Mouse (Mus musculus) right cerebral cortex, postnatal 10 days (tissue): Measurements from ENCODE around the gene Man2a1.

ENCODE experiments used
- DNase-seq, 2 experiments: peaks; one replicate each; pipeline ENCODE4 v3.0.0; 2021; ENCODE audit warnings: low spot score in 2 of 2

The Man2a1 gene

GRCm38 (mm10) chr17:64628796-64629195 lies 28.3 kb downstream of the Man2a1 start:
- DNase-seq: no peak

DNA sequence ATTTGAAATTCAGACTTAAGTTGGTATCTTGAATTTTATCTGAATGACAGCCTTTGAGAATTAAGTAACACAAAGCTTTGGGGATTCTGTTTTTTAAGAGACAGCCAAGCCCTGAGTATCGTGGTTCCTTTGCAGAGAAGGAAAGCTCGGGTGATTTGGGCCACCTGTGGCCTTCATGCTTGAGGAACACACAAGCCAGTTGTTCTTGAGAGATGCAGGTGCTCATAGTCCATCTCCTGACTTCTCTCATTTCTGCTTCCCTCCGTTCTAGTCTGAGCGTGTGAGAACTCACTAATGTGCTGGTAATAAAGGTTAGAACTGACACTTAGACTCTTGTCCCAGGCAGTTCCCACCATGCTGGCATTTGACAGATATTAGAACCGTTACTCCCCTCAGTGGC lies 28.9 kb downstream of the Man2a1 start:
- no peak for DNase-seq

- DNase-seq: no peak
Observed at GRCm38 (mm10) chr17:64630506-64630905, 30.0 kb downstream of the Man2a1 start.

GRCm38 (mm10) chr17:64637868-64638537 lies 37.5 kb downstream of the Man2a1 start:
- no peak for DNase-seq

- DNase-seq: no peak
Observed at GRCm38 (mm10) chr17:64641376-64641775, 40.8 kb downstream of the Man2a1 start.

GRCm38 (mm10) chr17:64643644-64644043 lies 43.1 kb downstream of the Man2a1 start:
- DNase-seq: no peak

DNA sequence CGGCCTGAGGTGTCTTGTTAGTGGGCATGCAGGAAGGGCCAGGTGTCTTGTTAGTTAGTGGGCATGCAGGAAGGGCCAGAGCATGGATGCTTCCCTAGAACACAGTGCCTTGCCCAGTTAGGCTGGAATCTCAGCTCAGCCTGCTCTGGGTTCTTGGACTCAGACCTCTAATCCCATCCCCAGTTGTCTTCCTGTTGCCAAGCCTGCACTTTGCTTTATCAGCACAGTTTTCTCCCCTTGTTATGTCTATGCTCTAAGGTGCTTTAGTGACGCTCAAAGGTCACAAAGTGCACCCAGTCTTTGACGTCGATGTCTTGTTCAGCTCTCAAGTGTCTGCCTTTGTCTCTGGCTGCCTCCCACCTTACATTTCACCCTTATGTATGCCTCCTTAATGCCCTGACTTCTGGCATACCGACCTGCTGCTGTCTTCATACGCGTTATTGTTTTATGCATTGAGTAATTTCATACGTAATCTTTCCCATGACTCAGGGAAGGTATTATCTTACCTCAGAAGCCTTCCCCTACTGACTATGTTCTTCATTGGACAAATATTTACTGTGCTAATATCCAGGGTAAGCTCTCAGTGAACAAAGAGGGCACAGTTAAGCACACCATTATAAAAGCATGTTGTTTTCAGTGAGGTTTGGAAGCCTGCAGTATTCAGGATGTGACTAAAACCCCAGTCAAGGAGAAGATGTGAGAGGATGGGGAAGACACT lies 44.5 kb downstream of the Man2a1 start:
- DNase-seq: no peak

DNA sequence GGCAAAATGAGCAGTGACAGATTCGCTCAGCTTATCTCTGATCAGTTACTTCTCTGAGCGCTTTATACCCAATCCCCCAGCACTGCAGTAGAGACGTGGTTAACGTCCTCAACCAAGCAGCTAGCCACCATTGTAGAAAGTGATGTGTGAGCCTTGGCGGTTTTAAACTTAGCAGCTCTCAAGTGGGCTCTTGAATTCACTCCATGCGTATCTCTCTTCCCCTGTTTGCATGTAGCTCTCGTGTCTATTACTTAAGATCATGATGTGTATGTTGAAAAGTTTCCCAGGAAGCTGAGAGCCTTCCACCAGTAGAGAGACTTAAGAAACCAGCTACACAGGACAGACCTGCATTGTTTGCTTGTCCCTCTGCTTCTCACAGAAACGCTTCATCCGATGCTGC lies 46.9 kb downstream of the Man2a1 start:
- DNase-seq: no peak

GRCm38 (mm10) chr17:64650702-64651101 lies 50.2 kb downstream of the Man2a1 start:
- no peak for DNase-seq

- DNase-seq: no peak
Observed at GRCm38 (mm10) chr17:64653621-64654020, 53.1 kb downstream of the Man2a1 start.

- no peak for DNase-seq
Observed at GRCm38 (mm10) chr17:64659682-64660081, 59.1 kb downstream of the Man2a1 start.

- peak; percentile 35 to 69 for DNase-seq
Observed at GRCm38 (mm10) chr17:64666518-64666917, 66.0 kb downstream of the Man2a1 start.

- no peak for DNase-seq
Observed at GRCm38 (mm10) chr17:64668504-64668903, 68.0 kb downstream of the Man2a1 start.

GRCm38 (mm10) chr17:64674401-64674800 lies 73.9 kb downstream of the Man2a1 start:
- no peak for DNase-seq

- DNase-seq: no peak
Observed at GRCm38 (mm10) chr17:64674980-64675379, 74.4 kb downstream of the Man2a1 start.

DNA sequence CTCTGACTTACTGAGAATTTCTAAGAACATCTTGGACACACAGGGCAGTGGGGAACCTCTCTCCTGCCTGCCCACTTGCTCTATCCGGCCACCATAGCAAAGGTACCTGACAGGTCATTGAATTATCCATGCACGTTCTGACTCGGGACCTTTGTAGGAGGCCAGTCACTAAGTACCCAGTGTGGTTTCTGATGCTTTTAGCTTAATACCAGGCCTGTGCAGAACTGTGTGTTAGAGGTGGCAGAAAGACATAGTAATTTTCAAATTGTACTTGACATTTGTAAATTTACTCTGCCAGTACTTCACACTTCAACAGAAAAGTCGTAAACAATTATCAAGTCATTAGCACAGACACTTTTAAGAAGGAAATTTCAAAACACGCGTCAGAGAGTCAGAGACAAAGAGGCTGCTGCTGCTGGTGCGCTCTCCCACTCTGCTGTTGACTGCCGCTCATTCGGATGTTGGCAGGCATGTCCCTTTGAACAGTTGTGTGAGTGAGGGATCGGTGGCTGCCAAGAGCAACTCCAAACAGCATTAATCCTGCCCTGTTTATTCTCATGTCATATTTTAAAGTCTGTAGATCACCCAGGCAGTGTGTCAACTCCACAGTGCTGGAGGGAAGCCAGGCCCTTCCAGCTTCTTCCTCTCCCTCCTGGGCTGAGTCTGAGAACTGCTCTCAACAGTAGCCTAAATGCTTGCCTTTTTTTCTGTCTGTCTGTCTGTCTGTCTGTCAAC lies 76.4 kb downstream of the Man2a1 start:
- peak; percentile 46 to 49 for DNase-seq

DNA sequence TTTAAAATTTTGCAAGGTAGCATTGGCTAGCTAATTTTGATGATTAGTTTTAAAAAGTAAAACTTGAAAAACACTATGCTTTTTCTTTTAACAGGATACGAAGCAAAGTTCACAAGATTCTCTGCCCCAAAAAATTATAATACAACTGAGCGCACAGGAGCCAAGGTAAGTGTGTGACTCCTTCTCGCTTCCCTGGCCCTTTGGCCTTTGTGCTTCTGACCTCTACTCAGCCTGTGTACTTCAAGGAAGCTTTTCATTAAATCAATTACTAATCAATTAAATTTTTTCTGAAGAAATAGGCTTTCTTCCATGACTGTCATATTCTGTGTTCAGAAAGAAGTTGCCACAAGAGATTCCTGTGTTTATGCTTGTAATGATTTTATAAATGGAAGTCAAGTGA lies 80.9 kb downstream of the Man2a1 start:
- DNase-seq: no peak

- no peak for DNase-seq
Observed at GRCm38 (mm10) chr17:64681927-64682326, 81.4 kb downstream of the Man2a1 start.

GRCm38 (mm10) chr17:64684088-64684487 lies 83.6 kb downstream of the Man2a1 start:
- no peak for DNase-seq

DNA sequence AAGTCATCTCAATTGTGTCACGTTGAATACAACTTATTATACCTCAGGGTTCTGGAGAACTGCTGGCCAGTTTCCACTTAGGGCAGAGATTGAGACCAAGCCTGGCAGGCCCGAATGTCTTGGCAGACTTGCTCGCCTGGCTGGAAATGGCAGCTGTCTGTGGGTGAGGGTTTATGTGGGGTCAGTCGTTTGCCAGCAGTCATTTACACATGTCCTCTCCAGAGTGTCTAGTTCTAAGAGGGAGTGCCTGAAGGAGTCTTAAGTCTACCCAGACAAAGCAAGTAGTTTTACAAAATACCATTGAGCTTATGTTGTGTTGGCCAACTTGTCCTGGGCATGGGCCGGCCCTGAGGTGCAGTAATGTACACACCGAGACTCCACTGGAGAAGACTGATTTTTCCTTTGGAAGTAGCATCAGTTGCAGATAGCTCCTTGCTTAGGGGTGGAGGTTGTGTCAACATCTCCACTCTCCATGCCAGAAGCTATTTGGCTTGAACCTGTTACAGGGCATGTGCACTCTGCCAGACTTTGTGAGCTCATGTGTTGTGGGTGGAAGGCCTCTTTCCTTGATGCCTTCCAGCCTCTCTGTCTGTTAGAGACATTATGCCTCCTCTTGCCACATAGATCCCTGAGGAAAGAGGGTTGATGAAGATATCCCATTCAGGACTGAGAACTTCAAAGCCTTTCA lies 84.8 kb downstream of the Man2a1 start:
- DNase-seq: peak in 1 of 2 experiments; percentile 41

DNA sequence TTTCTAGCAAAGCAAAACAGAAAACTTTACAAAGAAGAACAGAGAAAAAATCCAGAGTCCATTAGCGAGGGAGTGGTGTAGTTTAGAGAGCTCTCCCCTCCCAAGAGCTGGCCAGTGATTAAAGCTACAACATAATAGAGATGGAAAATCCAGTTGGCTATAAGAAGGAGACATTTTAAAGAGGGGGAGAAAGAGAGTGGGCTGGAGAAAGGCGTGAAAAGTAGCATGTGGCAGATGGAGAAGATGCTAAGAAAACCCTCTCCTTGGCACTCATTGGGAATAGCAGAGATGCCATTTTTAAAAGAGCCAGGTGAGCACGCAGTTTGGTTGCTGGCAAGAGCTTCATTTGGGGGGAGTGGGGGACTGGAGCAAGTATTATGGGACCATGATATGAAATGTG lies 89.1 kb downstream of the Man2a1 start:
- no peak for DNase-seq

- no peak for DNase-seq
Observed at GRCm38 (mm10) chr17:64697277-64697831, 96.8 kb downstream of the Man2a1 start.
